Mouse (Mus musculus): ENCODE results near the gene Ap2s1. TPM values are rescaled to one million over a fixed set of nuclear protein-coding genes. Genes with fewer than 3 reads are reported as not detected.

Ap2s1 gene
- total RNA-seq (2023) = 100 to 1,000 TPM; 132 to 146 TPM

DNA sequence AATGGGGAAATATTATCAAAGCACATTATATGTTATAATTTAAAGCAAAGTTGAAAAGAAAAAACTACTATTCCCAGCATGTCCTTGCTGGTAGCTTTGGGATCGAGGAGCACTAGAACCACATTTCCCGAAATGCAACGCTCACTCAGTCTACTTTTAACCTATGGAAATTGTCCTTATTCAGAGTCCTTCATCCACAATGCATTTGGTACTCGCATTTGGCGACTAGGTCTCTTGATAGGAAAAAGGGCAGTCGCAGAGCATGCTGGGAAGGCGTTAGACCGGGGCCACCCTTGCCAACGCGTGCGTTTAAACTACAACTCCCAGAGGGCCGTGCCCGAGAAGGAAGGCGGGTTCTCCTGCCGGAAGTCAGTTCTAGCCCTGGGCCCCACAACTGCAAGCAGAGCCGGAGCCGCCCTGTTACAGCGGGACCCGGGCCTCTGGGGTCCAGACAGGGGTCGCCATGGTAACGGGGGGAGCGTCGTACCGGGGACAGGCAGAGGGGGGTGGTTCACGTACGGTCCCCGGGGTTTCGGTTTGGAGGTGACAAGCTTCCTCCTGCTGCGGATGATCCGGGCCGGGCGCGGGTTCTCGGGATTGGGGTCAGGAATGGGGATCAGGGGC, at the start of gene Ap2s1:
TSS of gene Ap2s1 (plus strand) at position 338 of the 624 bp plus-strand sequence.

DNA sequence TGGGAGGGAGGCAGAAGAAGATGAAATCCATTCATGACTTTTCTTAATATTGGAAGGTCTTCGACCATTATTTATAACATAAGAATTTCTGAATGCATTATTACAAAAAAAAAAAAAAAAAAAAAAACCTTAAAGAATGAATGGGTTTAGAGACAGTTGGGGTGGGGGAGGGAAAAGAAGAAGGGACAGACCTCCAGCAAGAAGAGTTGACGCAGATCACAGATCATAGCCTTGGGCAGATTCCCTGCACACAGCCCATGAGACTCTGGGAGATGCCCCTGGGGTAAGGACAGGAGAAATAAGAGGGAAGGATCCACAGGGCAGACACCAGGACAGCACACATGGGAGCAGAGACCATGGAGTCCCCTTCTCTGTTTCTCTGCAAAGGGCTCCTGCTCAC, 16.6 kb upstream of the Ap2s1 start, which contains the start of gene Ceacam9:
TSS of gene Ceacam9 (plus strand) at position 301 of the 400 bp plus-strand sequence.

DNA sequence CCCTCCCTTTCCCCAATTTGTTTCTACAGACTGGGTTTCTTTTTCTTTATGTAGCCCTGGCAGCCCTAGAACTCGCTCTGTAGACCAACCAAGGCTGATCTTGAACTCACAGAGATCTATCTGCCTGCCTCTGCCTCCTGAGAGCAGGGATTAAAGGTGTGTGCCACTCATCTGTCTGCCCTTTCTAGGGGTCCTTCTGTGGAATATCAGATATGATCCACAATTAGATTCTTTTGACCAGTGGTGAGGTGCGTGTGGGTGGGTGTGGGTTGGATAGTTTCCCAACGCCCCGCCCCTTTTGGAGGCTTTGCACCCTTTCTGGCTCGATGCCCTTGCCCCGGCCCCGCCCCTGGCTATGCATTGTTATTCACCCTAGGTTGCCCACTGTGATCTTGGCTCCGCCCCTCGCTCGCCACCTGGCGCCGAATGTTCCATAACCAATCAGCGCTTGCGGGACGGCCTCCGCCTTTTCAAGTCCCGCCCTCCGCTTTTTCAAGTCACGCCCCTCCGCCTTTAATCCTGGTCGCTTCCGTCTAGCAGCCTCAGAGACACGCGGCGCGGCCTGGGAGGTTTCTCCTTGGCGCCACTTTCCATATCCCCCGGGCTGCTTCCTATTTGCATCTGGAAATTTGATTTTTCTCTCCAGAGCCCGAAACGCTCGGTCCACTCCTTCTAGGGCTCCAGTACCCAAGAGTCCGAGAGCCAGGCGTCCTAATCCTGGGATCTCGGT, 42.8 kb downstream of the Ap2s1 start, which contains the start of gene Slc1a5:
TSS of gene Slc1a5 (plus strand) at position 516 of the 730 bp plus-strand sequence.

Other genes starting within 250 kb of the Ap2s1 start
- gene Arhgap35, start 123.4 kb upstream of the Ap2s1 start, total RNA-seq (2023) = 1 to 10 TPM; 6.6 to 8.1 TPM
- not detected for gene Ceacam15, start 62.7 kb upstream of the Ap2s1 start, total RNA-seq (2023)
- not detected for gene Ceacam9, start 16.5 kb upstream of the Ap2s1 start, total RNA-seq (2023)
- 10 to 100 TPM; 52.2 to 55.7 TPM for gene Slc1a5, start 42.9 kb downstream of the Ap2s1 start, total RNA-seq (2023)
- gene Strn4, start 77.5 kb downstream of the Ap2s1 start, total RNA-seq (2023) = 100 to 1,000 TPM in 1 of 2 experiments, 10 to 100 TPM in 1; 94.4 to 111 TPM
- 10 to 100 TPM; 18.6 to 22.7 TPM for gene Fkrp, start 78.3 kb downstream of the Ap2s1 start, total RNA-seq (2023)
- gene Prkd2, start 104.5 kb downstream of the Ap2s1 start, total RNA-seq (2023) = 10 to 100 TPM; 17.3 to 19.9 TPM
- under 1 TPM; 0.16 to 0.52 TPM for gene Dact3, start 136.9 kb downstream of the Ap2s1 start, total RNA-seq (2023)
- gene Gng8, start 153.4 kb downstream of the Ap2s1 start, total RNA-seq (2023) = not detected
- 10 to 100 TPM; 43.3 to 46.2 TPM for gene Ptgir, start 168.1 kb downstream of the Ap2s1 start, total RNA-seq (2023)
- gene Calm3, start 185.7 kb downstream of the Ap2s1 start, total RNA-seq (2023) = 100 to 1,000 TPM; 117 to 133 TPM
- gene Pnmal2, start 206.3 kb downstream of the Ap2s1 start, total RNA-seq (2023) = under 1 TPM in 1 of 2 experiments, not detected in 1; 0.10 TPM
- gene Pnmal1, start 221.3 kb downstream of the Ap2s1 start, total RNA-seq (2023) = not detected
- gene Gm42372, start 244.7 kb downstream of the Ap2s1 start, total RNA-seq (2023) = not detected

Data from monocyte, adult 59 days (primary cell).